Mouse (Mus musculus) stomach, embryonic 14.5 days (tissue): ENCODE data around the gene Igf2r. TPM values are rescaled to one million over a fixed set of nuclear protein-coding genes. Genes with fewer than 3 reads are reported as not detected.

Experiments used
- polyA plus RNA-seq: library from polyadenylated mRNA; unstranded; fragments of >200 nt; fragmentation: Nextera tagmentation; extraction: Ambion mirVana; gene quantifications from 2 replicates; pipeline ENCODE4 v1.2.1, GENCODE M21; 2014

The Igf2r gene
- polyA plus RNA-seq, 1 experiment from 2014 or later: 46.0 TPM

Other genes starting within 250 kb of the Igf2r start
- gene Slc22a2, start 185.5 kb downstream of the Igf2r start, polyA plus RNA-seq: not detected in 2 replicates
- 0.90 TPM in 1 of 2 replicates, not detected in the other for gene Slc22a1, start 93.8 kb downstream of the Igf2r start, polyA plus RNA-seq
- gene Mas1, start 98.5 kb upstream of the Igf2r start, polyA plus RNA-seq: 1.7 and 2.0 TPM in 2 replicates
- not detected in 2 replicates for gene Mrgprh, start 106.4 kb upstream of the Igf2r start, polyA plus RNA-seq
- gene Pnldc1, start 140.6 kb upstream of the Igf2r start, polyA plus RNA-seq: 1.5 and 2.9 TPM in 2 replicates
- gene Tcp1, start 146.0 kb upstream of the Igf2r start, polyA plus RNA-seq: 444 and 478 TPM in 2 replicates
- gene Mrpl18, start 146.7 kb upstream of the Igf2r start, polyA plus RNA-seq: 140 and 152 TPM in 2 replicates
- 1.4 and 2.4 TPM in 2 replicates for gene Acat3, start 170.9 kb upstream of the Igf2r start, polyA plus RNA-seq
- gene Acat2, start 191.1 kb upstream of the Igf2r start, polyA plus RNA-seq: 90.8 and 97.7 TPM in 2 replicates
- 138 and 146 TPM in 2 replicates for gene Wtap, start 224.5 kb upstream of the Igf2r start, polyA plus RNA-seq
- gene Sod2, start 237.2 kb upstream of the Igf2r start, polyA plus RNA-seq: 110 and 125 TPM in 2 replicates